Mouse (Mus musculus) cerebellum, adult 11 months (tissue): Measurements from ENCODE around the gene Dmrta1.
"Not testable (repeated sequence)": the region's sequence is repeated elsewhere in the genome, so short reads cannot be mapped to it uniquely, and the experiment has no call there.

Source experiments
- DNase-seq: peaks from one replicate; pipeline ENCODE4 v3.0.0; 2022

Dmrta1 gene

GRCm38 (mm10) chr4:89679195-89679594, at the start of gene Dmrta1:
Gene Dmrta1, plus strand, starts transcription at chr4:89679436.
- DNase-seq = no peak

- no peak for DNase-seq
These were observed 48.7 kb upstream of the Dmrta1 start for GRCm38 (mm10) chr4:89630374-89631079.

GRCm38 (mm10) chr4:89631560-89631959, 47.7 kb upstream of the Dmrta1 start:
- DNase-seq = no peak

GRCm38 (mm10) chr4:89638651-89639050, 40.6 kb upstream of the Dmrta1 start:
- no peak for DNase-seq

DNA sequence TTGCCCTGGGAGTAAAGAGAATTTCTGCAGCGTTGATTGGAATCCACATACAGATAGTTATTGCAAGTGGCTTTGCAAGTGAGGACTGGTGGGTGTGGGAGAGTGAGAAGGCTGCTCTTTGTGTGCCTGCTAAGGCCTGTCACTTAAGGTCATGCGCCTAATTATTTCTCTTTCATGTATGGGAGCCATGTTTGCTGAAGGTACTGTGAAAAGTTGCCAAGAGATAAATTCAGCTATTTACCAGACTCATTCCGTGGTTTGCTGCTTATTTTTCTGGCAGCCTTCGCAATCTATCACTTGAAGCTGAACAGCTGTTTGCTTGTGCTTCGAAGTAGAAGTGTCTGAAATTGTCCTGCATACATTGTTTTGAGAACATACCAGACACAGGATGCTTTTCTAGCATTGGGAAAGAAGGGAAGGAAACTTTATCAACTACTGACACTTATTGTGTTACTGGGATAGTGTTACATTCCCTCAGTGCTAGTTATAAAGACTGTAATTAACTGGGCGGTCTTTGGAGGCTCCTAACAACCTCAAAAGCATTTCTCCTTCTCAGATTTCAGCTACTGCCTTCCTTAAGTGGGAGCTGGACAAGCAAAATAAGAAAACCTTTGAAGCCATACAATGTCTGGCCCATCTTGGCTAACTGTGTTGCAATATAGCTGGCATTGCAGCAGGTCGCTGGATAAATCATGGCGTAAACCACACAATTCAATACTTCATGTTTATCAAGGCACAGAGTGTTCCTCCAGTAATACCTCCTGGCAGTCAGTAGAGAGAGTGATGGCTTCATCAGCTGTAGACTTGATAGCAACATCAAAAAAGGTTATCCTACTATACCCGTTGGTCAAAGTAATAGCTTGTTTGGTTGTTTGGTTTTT, 34.8 kb upstream of the Dmrta1 start:
- no peak for DNase-seq

DNA sequence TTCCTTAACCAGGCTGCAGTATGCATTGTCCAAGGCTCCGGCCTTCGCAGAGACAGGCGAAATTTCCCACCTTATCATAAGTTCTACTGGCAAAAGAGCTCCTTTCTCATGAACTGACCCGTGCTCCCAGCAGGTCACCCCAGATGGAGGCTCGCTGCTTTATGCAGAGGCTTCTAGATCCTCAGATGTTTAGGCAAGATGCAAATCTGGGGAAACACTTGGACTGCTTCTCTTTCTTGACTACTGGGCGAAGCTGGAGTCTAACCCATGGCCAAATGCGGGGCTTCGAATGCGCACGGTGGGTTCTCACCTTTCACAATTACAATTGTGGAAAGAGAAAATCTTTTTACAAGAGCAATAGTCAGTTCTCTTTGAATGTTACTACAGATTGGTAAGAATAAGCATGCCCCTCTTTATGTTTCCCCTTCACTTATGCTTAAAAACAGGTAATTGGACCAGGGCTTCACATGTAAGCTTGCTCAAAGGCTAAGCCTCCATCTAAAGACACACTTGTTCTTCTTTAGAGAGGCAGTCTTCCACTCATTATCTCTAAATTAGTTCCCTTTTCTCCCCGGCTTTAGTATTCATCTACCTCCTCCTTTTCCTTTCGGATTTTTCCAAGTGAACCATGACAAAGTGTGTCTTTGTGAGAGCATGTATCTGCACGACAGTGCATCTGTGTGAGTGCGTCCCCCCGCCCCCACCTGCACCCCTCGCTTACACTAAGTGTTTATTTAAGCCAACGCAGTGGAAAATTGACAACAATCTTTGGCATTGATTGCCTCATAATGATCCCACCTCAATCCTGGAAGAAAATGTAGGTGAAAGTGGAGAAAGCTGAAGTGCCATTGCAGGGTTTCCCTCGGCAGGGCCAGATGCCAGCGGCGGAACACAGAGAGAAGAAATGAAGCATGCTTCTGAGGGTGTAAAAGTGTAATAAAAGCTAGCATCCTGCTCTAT, 28.6 kb upstream of the Dmrta1 start:
- no peak for DNase-seq

GRCm38 (mm10) chr4:89651312-89651686, 27.9 kb upstream of the Dmrta1 start:
- no peak for DNase-seq

- no peak for DNase-seq
These were observed 27.5 kb upstream of the Dmrta1 start for GRCm38 (mm10) chr4:89651779-89652178.

GRCm38 (mm10) chr4:89663406-89663805, 15.8 kb upstream of the Dmrta1 start:
- DNase-seq = no peak

- no peak for DNase-seq
These were observed 4.5 kb upstream of the Dmrta1 start for GRCm38 (mm10) chr4:89674711-89675110.

DNA sequence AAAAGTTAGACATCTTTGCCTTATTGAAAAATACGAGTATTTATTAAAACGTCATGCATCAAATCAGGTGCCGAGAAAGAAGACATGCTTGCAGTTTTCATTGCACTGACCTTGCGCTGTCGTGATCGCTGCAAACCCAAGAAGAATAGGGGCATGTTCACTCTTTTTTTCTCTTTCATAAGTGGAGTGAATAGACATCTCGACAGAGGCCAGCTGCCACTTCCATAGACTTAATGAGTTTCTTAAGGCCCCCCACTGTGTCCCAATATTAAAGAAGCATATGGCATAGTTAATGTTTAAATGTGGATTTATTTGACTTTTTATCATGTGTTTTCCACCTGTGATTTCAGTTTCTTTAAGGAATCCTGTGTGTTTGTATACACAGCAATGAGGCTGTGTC, 1.3 kb upstream of the Dmrta1 start:
- no peak for DNase-seq

DNA sequence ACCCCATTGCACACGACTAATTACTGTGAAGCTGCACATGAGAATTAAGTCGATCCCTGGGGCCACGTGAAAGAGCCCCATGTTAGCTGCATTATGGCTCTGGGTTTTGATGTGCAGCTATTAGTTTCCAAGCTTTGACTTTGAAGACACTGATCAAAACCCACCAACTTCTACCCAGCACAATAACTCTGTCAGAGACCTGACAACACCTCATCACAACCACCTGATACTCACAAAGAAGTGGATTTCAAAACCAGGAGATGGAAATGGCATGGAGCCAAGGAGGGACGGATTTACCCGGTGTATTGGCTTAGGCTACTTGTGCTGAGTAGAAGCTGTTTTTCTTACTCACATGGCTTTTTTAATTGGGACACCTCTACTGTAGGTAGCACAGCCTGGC, 523 bp upstream of the Dmrta1 start:
- no peak for DNase-seq

DNA sequence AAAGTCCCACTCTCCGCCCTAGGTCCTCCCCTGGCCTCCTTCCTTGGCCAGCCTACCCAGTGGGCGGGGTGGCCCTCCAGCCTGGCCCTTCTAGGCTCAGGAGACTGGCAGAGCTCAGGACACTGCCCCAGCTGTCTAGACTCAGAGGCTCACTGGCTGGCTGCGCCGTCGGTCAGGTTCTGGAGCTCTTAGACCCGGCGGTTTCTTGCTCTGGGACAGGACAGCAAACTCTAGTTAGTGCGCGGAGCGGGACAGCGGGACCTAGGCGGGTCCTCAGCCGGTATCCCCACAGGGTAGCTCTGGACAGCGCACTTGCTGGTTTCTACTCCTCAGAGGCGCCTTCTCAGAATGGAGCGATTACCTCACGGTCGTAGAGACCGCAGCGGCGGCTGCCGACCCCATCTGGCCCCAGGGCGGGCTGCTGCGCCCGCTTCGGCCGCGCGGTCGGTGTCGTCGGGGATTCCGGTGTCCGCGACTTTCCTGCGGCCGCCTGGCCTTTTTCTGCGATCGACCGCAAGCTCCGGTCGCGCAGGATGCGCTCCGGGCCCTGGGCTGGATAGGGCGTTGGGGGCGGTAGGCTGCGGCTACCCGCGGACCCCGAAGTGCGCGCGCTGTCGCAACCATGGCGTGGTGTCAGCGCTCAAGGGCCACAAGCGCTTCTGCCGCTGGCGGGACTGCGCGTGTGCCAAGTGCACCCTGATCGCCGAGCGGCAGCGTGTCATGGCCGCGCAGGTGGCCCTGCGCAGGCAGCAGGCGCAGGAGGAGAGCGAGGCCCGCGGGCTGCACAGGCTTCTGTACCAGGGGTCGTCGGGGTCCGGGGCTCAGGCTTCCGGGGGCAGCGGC, 8.9 kb downstream of the Dmrta1 start:
- DNase-seq = no peak

DNA sequence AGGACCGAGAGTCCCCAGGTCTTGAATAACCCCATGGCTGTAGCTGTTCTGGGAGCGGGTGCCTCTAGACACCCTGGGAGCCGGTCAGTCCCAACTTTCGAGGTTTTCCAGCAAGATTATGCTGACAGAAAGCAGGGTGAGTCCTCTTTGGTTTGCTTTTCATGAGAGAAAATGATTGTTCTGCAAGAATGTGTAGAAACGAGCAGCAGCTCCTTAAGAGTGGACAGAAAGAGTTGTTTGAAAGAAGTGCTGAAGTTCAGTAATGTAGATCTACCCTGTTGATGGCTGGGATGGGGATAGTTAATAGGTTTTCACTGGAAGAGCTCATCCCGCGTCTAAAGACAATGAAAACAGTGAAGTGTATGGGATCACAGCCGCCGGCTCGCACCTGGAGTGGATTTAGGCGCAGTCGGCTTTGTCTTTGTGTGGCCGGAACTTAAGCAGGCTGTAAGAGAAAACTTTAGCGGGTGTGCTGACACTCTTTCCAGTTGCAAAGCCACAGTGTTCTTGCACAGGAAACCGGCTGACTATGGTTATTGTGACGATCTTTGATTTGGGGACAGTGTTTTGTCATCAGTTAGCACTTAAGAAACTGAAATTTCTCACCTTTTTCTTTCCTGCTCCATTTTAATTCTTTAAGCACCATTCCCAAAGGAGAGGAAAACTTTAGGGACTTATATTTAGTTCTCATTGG, 9.7 kb downstream of the Dmrta1 start:
- no peak for DNase-seq

- DNase-seq = no peak
These were observed 12.7 kb downstream of the Dmrta1 start for GRCm38 (mm10) chr4:89691936-89692335.

DNA sequence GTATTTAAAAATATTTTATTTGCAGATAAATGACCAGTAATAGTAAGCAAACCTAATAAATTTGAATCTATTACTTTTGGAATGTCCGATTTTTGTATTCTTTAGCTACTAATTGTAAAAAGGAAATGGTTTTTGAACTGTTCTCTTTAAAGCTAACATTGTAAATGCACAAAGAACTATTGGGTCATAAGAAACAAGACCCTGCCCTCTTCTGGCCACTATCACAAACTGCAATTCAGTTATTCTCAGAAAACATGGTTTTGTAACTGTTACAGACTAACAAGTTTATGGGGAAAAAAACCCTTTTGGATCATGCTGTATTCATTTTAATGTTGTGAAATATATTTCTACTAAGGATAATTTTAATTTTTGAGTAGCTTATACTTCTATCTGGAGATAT, 13.5 kb downstream of the Dmrta1 start:
- DNase-seq = no peak

DNA sequence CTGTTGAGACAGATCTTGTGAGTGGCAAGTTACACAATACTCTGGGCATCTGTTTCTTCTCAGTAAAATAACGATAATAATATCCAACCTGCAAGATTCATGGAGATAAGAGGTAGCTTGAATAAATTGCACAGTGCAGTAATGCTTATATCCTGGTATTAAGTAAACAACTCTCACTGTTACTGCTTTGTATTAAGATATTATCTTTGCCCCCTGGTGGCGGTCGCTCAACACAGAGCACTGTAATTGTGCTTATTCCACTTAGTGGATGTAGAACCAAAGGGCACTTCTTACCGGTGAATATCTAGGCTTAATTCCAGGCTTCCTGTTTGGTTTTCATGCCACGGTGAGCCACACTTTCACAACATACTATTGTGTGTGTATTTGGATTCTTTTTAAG, 16.4 kb downstream of the Dmrta1 start:
- no peak for DNase-seq

GRCm38 (mm10) chr4:89697951-89698350, 18.7 kb downstream of the Dmrta1 start:
- no peak for DNase-seq

DNA sequence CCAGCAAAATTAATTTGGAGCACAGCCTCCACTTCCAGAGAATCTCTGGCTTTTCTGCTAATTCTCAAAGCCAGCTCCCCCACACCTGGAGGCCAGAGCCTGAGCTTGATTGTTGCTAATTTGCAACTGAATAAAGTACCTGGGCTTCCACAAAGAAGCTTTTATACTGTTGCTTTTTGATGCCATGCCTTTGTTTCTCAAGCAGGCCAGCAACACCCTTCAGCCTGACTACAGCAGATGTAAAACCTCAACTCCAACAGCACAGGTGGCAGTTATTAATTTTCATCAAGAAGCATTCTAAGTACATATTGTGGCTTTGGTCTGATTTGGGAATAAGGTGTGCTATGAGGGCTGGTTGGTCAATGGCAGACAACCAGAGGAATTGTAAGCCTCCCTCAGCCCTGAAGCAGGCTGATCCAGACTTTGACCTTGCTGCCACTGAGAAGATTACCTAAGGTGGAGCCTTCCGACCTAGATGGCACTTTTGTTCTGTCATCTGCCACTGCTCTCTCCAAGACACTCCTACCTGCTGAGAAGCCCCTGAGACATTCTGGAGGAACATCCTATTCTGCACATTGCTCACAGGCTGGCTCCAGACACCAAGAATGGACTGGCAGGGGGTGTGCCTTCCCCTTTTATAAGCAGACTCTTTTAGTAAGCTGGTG, 44.4 kb downstream of the Dmrta1 start:
- DNase-seq = not testable (repeated sequence)
